Mouse (Mus musculus): ENCODE measurements at regions not wholly inside any gene's neighbourhood (a gene's known extent, or its start where the extent isn't known, plus 50 kb on each side); places are given as distances from the start of the nearest gene placed in this dataset.

DNA sequence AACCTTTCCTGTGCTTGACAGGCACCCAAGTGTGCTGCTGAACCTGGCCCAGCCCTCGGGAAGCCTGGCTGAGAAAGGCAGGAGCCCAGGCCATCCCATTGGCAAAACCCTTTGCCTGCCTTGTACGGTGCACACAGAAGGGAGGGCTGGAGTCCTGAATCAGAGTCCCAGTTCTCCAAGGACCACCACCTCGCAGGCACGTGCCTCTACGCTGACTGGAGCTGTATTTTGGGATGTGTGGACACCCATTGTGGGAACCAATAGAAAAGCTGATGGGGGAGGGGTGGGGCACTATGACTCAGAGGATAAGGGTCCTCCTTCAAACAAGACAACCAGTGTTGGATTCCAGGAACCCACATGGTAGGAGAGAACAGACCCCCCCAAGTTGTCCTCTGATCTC, 97.4 kb downstream of the 1700001O22Rik start:
- H3K9me3 ChIP-seq = peaks cover 7% of the 10 kb centered on the region; the same call in 1 of the 2 replicates
- H3K36me3 ChIP-seq = no peaks in the 10 kb centered on the region
- H3K27ac ChIP-seq (replicated peaks) = peak overlapping the region; percentile 2; the same call in 1 of the 2 replicates
- ATAC-seq (ENCODE audit: low FRiP score, low read depth) = no peak
- H3K4me2 ChIP-seq (replicated peaks) = no peak overlapping the region
- no peak overlapping the region for H3K9ac ChIP-seq (replicated peaks)
- H3K27me3 ChIP-seq = no peaks in the 10 kb centered on the region
- H3K4me1 ChIP-seq = peaks cover 47% of the 10 kb centered on the region
- WGBS = 68% methylated on average over 5 of the region's 5 CpGs
- no peak overlapping the region for H3K4me3 ChIP-seq

DNA sequence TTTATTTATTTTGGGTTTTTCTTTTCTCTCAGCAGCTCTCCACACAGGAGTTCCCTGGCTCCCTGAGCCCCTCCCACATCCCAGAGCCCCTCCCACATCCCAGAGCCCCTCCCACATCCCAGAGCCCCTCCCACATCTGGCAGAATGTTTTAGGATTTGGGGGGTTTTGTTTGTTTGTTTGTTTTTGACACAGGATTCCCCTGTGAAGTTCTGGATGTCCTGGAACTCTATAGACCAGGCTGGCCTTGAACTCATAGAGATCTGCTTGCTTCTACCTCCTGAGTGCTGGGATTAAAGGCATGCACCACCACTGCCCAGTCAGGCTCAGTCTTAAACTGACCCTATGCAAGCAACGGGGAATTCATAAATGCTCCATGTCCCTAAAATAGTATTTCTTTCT, 100.2 kb downstream of the 1700001O22Rik start:
- Histone ChIP-seq H3K36me3 (no peaks in the 10 kb centered on the region), H3K4me1 (peaks cover 42% of the 10 kb centered on the region), H3K9me3 (peaks cover 7% of the 10 kb centered on the region; the same call in 1 of the 2 replicates), H3K9ac (replicated peaks) (no peak overlapping the region), H3K4me2 (replicated peaks) (no peak overlapping the region), H3K4me3 (no peak overlapping the region), H3K27ac (replicated peaks) (peak overlapping the region; percentile 60; the same call in 1 of the 2 replicates), H3K27me3 (no peaks in the 10 kb centered on the region)
- no peak for ATAC-seq (ENCODE audit: low FRiP score, low read depth)
- WGBS = 97% methylated on average over 1 of the region's 1 CpGs

DNA sequence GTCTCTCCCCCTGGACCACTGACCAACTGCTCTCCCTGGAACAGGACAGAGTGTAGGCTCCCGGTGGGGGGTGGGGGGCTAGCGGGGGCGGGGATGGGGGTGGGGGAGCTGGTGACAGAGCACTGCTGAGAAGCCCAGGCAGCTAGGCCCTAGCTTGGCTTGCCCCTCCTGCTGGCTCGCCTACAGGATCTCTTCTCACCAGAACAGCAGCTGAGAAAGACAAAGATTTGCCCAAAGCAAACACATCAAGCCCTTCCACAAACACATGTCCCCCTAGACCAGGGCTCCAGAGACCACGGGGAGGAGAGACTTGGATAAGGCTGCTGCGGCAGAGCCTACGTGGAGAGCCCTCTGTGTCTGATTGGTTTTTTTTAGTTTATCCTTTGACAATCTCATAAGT, 100.8 kb downstream of the 1700001O22Rik start:
- Histone ChIP-seq H3K27me3 (no peaks in the 10 kb centered on the region), H3K4me3 (no peak overlapping the region), H3K4me1 (peaks cover 40% of the 10 kb centered on the region), H3K27ac (replicated peaks) (peak overlapping the region; percentile 85), H3K9me3 (peaks cover 7% of the 10 kb centered on the region; the same call in 1 of the 2 replicates), H3K9ac (replicated peaks) (0 out of 2 replicates have a peak overlapping the region, but pooled peaks have one; percentile 20), H3K36me3 (no peaks in the 10 kb centered on the region), H3K4me2 (replicated peaks) (no peak overlapping the region)
- 7% methylated on average over 7 of the region's 7 CpGs for whole genome bisulfite sequencing
- no peak for ATAC-seq (ENCODE audit: low FRiP score, low read depth)

DNA sequence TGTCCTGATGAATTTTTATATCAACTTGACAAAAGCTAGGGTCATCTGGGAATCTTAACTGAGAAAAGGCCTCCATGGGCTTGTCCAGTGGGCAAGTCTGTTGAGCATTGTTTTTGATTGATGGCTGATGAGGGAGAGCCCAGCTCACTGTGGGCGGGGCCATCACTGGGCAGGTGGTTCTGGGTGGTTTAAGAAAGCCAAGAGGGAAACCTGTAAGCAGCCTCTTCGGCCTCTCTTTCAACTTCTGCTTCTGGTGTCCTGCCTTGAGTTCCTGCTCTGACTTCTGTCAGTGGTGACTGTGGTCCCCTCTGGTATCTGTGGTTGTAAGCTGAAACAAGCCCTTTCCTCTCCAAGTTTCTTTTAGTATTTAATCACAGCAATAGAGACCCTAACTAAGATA, 102.6 kb downstream of the 1700001O22Rik start:
- Histone ChIP-seq H3K9ac (replicated peaks) (no peak overlapping the region), H3K27ac (replicated peaks) (no peak overlapping the region)
- WGBS = 85% methylated on average over 2 of the region's 2 CpGs

DNA sequence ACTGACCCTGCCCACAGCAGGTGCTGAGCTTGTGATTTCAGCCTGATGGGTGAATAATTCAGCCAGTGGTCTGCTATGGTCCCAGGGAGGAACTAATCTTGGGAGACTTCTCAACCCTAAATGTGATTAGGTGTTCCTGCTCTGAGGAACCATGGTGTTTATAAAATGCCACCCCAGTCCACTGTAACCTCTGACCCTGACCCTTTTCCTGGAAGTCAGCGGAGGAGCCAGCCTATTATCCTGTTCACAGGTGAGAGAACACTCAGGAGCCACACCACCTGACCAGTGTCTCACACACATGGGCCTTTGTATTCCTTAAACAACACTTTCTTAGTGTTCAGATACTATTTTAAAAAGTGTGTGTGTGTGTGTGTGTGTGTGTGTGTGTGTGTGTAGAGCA, 103.0 kb downstream of the 1700001O22Rik start:
- H3K36me3 ChIP-seq = no peaks in the 10 kb centered on the region
- no peaks in the 10 kb centered on the region for H3K27me3 ChIP-seq
- no peak overlapping the region for H3K4me3 ChIP-seq
- WGBS = 93% methylated on average over 1 of the region's 1 CpGs
- H3K9me3 ChIP-seq = peaks cover 7% of the 10 kb centered on the region; the same call in 1 of the 2 replicates
- H3K9ac ChIP-seq (replicated peaks) = no peak overlapping the region
- peaks cover 42% of the 10 kb centered on the region for H3K4me1 ChIP-seq
- H3K27ac ChIP-seq (replicated peaks) = peak overlapping the region; percentile 70
- ATAC-seq (ENCODE audit: low FRiP score, low read depth) = no peak
- no peak overlapping the region for H3K4me2 ChIP-seq (replicated peaks)

More for the DNA sequence above, 102.6 kb downstream of the 1700001O22Rik start:
- H3K4me3 ChIP-seq = no peak overlapping the region
- H3K27me3 ChIP-seq = no peaks in the 10 kb centered on the region
- H3K4me1 ChIP-seq = peaks cover 40% of the 10 kb centered on the region
- H3K36me3 ChIP-seq = no peaks in the 10 kb centered on the region
- no peak for ATAC-seq (ENCODE audit: low FRiP score, low read depth)
- H3K4me2 ChIP-seq (replicated peaks) = no peak overlapping the region
- H3K9me3 ChIP-seq = peaks cover 7% of the 10 kb centered on the region; the same call in 1 of the 2 replicates

DNA sequence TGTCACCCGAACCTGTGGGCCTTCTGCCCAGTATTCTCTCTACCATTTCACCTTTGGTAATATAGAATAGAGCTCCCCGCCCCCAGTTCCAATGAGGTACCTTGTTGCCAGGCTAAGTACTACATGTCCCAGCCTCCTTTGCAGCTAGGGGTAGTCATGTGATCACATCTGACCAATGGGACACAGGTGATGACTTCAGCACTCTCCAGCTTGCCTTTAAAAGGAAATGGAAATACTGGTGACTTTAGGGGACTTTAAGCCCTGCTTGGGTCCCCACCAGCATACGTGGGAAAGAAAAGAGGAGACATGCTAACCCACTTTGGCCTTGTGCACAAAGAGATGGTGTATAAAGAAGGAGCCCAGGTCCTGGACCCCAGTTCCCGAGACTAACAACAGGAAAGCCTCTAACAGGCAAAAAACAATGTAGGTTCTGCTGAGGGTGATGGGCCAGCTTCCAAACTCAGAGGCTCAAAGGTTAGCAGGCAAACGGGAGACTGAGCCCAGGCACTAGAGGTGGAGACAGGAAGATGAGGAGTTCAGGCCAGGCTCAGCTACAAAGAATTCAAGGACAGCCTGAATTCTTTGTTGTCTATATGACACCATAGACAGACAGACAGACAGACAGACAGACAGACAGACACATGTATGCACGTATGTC, 103.5 kb downstream of the 1700001O22Rik start:
- no peak overlapping the region for H3K4me3 ChIP-seq
- no peaks in the 10 kb centered on the region for H3K36me3 ChIP-seq
- H3K4me2 ChIP-seq (replicated peaks) = peak overlapping the region; percentile 28; the same call in 1 of the 2 replicates
- WGBS = 33% methylated on average over 6 of the region's 6 CpGs
- H3K9me3 ChIP-seq = peaks cover 7% of the 10 kb centered on the region; the same call in 1 of the 2 replicates
- peaks cover 48% of the 10 kb centered on the region for H3K4me1 ChIP-seq
- ATAC-seq (ENCODE audit: low FRiP score, low read depth) = peak; percentile 77
- H3K27me3 ChIP-seq = no peaks in the 10 kb centered on the region
- no peak overlapping the region for H3K9ac ChIP-seq (replicated peaks)
- peak overlapping the region; percentile 70 for H3K27ac ChIP-seq (replicated peaks)

DNA sequence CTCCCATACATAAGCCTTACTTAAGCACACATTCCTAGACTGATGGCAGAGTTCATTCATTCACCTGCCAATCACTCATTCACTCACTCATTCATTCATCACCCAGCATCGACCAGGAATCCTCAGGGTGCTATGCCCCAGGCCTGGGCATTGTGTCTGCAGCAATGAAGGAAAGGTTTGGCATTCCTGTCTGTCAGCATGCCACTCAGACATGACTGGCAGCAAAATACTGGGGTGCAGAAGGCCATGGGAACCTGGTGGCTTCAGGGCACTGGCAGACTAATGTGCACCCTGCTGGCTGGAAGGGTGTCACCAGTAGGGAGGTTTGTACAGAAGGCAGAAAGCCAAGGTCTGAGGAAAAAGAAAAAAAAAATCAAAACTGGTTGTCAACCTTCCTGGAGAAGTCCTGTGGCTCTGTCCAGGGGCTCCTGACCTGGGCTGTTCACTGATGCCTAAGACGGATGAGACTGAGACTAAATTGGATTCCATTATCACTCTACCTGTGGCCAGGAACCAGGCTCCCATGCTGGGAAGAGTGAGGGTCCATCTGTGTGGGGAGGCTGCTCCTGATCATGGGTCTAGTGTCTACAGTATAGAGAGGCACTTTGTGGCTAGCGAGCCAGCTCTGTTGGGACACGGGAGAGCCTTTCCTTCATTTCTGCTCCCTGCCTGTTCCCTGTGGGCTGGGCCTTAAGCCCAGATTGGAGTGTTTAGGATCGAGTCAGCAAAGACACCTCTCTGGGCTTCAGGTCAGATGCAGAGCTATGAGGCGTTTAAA, 104.1 kb downstream of the Cstad start:
- H3K9ac ChIP-seq (replicated peaks) = no peak overlapping the region
- WGBS = 70% methylated on average over 6 of the region's 6 CpGs
- H3K4me2 ChIP-seq (replicated peaks) = no peak overlapping the region
- H3K4me1 ChIP-seq = peaks cover 55% of the 10 kb centered on the region
- no peak overlapping the region for H3K4me3 ChIP-seq
- H3K36me3 ChIP-seq = no peaks in the 10 kb centered on the region
- no peaks in the 10 kb centered on the region for H3K27me3 ChIP-seq
- no peak for ATAC-seq (ENCODE audit: low FRiP score, low read depth)
- peak overlapping the region; percentile 70 for H3K27ac ChIP-seq (replicated peaks)
- no peaks in the 10 kb centered on the region for H3K9me3 ChIP-seq

DNA sequence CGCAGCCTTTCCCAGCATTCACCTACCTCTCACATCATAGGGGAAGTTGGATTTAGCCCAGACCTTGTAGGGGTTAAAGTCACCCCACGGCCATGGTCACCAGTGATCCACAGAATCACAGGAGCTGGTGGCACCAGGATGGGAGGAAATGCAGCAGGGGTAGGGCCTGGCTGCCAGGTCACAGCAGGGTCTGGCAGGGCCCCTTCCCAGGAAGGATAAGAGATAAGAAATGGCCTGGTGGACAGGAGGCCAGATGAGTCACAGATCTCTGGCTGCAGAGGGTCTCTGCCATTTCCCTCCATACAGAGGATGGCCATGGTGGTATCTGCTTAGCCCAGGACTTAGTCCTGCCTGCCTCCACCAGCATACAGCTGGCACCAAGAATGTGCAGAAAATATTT, 103.0 kb downstream of the Cstad start:
- H3K27ac ChIP-seq (replicated peaks) = 0 out of 2 replicates have a peak overlapping the region, but pooled peaks have one; percentile 52
- no peak overlapping the region for H3K9ac ChIP-seq (replicated peaks)
- no peak overlapping the region for H3K4me3 ChIP-seq
- no peak for ATAC-seq (ENCODE audit: low FRiP score, low read depth)
- H3K36me3 ChIP-seq = no peaks in the 10 kb centered on the region
- 86% methylated on average over 2 of the region's 2 CpGs for WGBS
- H3K27me3 ChIP-seq = no peaks in the 10 kb centered on the region
- H3K4me1 ChIP-seq = peaks cover 60% of the 10 kb centered on the region
- no peak overlapping the region for H3K4me2 ChIP-seq (replicated peaks)
- no peaks in the 10 kb centered on the region for H3K9me3 ChIP-seq

DNA sequence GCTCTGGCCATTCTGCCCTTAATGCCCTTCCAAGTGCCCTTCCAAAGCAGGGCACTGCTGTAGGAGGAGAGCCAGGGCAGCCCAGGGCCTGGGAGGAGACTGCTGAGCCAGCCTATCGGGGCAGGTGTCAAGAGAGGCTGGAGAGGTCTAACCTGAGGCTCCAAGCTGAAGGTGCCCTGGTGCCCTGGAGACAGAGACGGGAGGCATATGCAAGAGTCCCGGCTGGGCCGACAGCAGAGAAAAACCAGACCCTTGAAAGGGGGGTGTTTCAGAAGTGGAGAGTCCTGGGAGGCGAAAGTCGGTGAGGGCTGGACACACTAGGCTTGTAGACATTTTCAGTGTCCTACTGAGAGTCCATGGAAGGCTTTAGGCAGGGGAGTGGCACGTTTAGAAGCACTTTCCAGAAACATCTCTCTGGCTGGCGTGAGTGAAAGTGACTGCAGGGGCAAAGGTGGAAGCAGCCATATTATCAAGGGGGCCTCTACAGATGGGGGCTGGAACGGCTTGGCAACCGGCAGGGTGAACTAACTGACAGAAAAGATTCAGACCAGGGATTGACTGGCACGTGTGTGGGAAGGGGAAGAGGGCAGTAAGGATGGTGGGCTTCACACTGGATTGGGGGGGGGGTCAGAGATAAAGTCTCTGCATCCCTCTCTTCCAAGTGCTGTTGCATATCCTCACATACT, 101.1 kb downstream of the Cstad start:
- Histone ChIP-seq H3K4me1 (peaks cover 73% of the 10 kb centered on the region), H3K9ac (replicated peaks) (0 out of 2 replicates have a peak overlapping the region, but pooled peaks have one; percentile 17)
- 66% methylated on average over 11 of the region's 11 CpGs for WGBS

DNA sequence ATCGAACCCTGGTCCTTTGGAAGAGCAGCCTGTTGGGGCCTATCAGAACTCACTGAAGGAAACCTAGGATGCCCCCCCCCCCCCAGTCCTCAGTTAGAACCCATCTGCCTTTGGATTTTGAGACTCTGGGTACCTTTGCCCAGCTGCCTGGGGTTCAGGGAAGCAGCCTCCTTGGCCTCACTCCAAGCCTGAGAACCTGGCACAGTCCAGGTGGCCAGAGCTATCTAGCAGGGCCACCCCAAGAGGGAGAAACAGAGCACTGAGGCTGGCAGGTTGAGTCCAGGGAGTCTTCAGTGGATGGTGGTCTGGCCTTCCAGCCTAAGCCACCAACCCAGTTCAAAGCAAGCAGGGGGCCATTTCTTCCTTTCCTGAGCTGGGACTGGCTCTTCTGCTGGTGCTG, 100.2 kb downstream of the Cstad start:
- no peak for ATAC-seq (ENCODE audit: low FRiP score, low read depth)
- Histone ChIP-seq H3K4me1 (peaks cover 69% of the 10 kb centered on the region), H3K27ac (replicated peaks) (peak overlapping the region; percentile 100), H3K4me2 (replicated peaks) (no peak overlapping the region), H3K9me3 (no peaks in the 10 kb centered on the region), H3K9ac (replicated peaks) (no peak overlapping the region), H3K27me3 (no peaks in the 10 kb centered on the region), H3K4me3 (no peak overlapping the region), H3K36me3 (no peaks in the 10 kb centered on the region)
- WGBS = 92% methylated on average over 1 of the region's 1 CpGs

More for the DNA sequence above, 101.1 kb downstream of the Cstad start:
- no peak for ATAC-seq (ENCODE audit: low FRiP score, low read depth)
- H3K9me3 ChIP-seq = no peaks in the 10 kb centered on the region
- no peak overlapping the region for H3K4me3 ChIP-seq
- no peaks in the 10 kb centered on the region for H3K36me3 ChIP-seq
- H3K27ac ChIP-seq (replicated peaks) = peak overlapping the region; percentile 100
- no peaks in the 10 kb centered on the region for H3K27me3 ChIP-seq
- no peak overlapping the region for H3K4me2 ChIP-seq (replicated peaks)

DNA sequence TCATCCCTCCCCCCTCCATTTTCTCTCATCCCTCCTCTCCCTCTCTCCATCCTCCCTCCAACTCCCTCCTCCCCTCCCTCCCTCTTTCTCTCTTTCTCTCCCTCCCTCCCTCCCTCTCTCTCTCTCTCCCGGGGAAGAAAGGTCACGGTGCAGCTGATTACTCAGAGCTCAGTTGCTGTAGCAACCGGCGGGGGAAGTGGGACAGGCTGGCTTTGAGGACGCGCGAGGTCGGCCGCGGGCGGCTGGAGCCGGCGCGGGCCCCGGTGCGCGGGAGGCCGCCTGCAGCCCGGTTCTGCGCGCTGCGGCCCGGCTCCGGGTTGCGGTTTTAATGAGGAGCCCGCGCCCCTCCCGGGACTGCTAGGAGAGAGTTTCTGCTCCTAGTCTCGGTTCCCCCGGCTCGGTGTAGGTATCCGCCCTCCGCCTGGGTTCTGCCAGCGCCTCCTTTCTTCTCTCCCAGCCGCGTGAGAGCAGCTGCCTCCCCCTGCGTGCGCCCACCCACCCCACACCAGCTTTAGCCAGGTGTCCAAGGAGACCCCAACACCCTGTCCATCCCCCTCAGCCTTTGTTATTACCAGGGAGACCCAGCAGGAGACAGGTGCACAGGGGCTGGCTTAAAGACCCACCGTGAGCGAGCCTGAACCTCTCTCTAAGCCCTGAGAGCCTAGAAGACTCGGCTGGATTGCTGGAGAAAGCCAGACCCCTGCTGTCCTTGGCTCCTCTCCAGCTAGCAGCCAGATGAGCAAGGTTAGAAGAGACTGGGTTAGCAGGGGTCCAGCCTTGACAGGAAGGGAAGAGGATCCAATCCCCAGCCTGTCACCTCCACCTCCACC, 98.6 kb downstream of the Cstad start:
- H3K27ac ChIP-seq (replicated peaks) = peak overlapping the region; percentile 100
- WGBS = under 1% methylated on average over 32 of the region's 41 CpGs
- peaks cover 2% of the 10 kb centered on the region; the same call in 1 of the 2 replicates for H3K27me3 ChIP-seq
- no peaks in the 10 kb centered on the region for H3K36me3 ChIP-seq
- peaks cover 63% of the 10 kb centered on the region for H3K4me1 ChIP-seq
- peak overlapping the region; percentile 33 for H3K4me3 ChIP-seq
- H3K9ac ChIP-seq (replicated peaks) = peak overlapping the region; percentile 73
- peak; percentile 88 for ATAC-seq (ENCODE audit: low FRiP score, low read depth)
- H3K4me2 ChIP-seq (replicated peaks) = peak overlapping the region; percentile 55
- H3K9me3 ChIP-seq = no peaks in the 10 kb centered on the region

All from midbrain, embryonic 12.5 days (tissue).